Mouse (Mus musculus) brain, embryonic 14.5 days (tissue): ENCODE results near the gene Chst8. TPM values are rescaled to one million over a fixed set of nuclear protein-coding genes. Genes with fewer than 3 reads are reported as not detected.

Source experiments
- DNase-seq: peaks from one replicate; pipeline ENCODE4 v3.0.0-alpha.2; 2011; ENCODE audit warnings: low read depth
- CTCF ChIP-seq: fragments of 200-500 bp; IDR thresholded peaks from 2 replicates; pipeline ENCODE4 v1.5.1; 2012; ENCODE audit warnings: inconsistent platforms, mild to moderate bottlenecking, moderate library complexity, borderline replicate concordance; ENCODE audit not compliant: insufficient read depth, insufficient read length; ENCODE audit errors: extremely low read depth
- POLR2A ChIP-seq: fragments of 200-500 bp; IDR thresholded peaks from 2 replicates; pipeline ENCODE4 v1.6.1; 2012; ENCODE audit warnings: mild to moderate bottlenecking, inconsistent platforms, borderline replicate concordance; ENCODE audit not compliant: poor library complexity, insufficient read depth, insufficient read length, severe bottlenecking; ENCODE audit errors: extremely low read depth
- polyA plus RNA-seq: library from polyadenylated mRNA; depleted of rRNA; stranded (reverse); fragments of >200 nt; gene quantifications from 2 replicates; pipeline ENCODE4 v1.2.3, GENCODE M21; 2012

Chst8 gene
- polyA plus RNA-seq, 1 experiment: 13.3 TPM

DNA sequence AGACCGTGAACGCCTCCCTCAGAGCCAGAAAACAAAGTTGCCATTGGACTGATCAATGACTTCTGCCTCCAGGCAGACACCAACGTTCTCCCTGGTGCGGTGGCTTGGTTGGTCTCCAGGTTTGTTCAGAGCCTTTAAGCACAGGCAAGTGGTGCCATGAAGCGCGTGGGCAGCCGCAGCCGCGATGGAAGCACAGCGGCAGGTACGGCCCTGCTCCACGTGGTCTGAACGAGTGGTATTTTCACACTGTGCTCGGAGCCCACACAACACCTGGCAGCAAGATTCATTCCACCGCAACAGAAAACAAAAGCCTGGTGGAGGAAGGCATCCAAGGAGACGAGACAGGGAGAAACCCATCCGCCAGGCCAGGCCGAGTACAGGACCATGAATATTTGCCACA, 7.3 kb upstream of the Chst8 start:
- TF ChIP-seq POLR2A: no peak
- TF ChIP-seq CTCF: no peak
- no peak for DNase-seq

DNA sequence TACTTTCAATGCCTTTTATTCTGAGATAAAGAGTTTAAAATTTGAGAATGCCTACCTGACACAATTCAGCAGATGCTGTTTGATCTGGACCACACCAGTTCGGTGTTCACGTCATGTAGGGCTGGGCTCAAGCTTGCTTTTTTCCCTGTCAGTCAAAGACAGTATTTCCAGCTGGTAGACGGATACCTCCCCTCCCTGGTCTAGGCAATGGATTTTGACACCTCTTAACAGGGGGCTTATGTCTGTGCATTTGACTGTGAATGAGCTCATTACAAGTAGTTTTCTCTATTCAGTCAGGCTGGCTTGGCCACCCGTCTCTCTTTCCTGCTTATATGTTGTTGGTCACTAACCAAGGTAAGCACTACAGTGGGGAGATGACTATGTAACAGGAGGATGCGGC, 6.1 kb upstream of the Chst8 start:
- peak; percentile 73 for DNase-seq
- TF ChIP-seq POLR2A (no peak), CTCF (no peak)

DNA sequence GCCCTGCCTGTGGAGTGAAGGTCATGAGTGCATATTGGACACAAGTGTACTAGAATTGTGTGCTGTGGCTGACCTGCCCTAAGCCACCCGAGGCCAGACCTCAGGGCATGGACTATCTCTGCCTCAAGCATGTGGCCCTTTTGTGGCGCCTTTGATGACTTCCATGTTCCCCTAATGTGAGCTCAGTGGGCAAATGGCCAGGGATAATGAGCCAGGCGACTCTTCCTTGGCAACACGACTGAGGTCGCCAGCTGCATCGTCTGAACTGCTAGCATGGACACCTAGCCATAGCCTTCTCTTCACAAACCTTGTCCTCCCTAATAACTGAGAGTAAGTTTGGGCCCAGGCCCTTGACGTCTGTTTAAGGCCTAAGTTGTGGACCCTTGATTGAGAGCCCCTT, 4.5 kb upstream of the Chst8 start:
- no peak for TF ChIP-seq CTCF
- TF ChIP-seq POLR2A: no peak
- DNase-seq: no peak

DNA sequence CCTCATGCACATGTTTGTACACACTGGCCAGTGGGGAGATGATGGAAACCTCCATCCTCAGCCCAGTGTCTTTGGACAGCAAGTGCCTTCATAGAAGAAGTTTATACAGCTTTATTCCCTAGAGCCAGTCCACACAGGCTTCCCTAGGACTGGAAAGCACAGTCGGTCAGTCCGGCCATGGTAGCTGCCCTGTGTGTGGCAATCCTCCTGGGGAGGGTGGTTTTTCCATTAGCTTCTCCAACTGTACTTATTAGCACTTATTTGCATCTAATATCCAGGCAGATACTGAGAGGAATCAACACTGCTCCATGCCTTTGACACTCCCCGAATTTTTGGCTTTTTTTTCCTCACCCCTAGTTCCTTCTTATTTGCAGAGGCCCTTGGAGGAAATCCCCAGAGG, 2.3 kb upstream of the Chst8 start:
- no peak for TF ChIP-seq CTCF
- TF ChIP-seq POLR2A: no peak
- DNase-seq: no peak

DNA sequence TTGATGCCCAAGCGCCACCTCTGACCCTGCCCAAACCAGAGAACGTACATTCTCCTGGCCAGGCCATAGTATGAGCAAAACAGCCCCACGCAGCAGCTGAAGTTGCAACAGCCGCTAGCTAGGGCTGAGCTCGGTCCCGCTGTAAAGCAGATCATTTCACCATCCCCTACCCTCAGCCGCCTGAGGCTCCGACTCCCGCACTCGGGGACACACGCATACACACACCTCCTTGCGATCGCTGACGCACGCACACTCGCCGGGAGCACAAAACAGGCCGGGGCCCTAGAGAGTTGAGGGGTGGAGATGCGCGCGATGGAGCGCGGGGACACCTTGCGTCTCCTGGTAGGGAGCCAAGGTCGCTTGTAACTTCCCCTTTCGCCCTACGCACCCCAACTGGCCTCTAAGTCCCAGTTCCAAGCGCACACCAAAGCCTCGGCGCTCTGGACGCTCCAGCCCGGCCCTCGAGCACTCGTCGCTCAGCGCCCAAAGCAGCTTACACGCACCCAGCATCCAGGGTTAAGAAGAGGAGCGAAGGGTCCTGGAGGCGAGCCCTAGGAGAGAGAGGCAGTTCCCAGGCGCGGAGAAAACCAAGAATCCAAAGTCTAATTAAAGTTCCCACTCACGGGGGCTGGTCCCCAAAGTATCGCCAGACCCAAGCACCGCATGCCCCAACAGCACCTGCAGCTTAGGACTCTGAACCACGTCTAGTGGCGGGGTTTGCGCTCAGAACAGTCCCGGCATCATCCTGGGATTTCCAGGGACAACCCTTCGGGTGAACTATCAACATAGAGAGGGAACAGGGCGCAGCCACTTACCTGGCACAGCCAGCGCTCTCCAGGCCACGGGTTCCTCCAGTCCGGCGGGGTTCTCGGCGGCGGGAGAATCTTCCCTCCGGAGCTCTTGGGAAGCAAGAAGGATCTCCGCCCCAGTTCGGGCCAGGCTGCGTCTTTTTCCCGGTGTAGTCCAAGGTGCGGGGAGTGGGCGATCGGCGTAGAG, 682 bp downstream of the Chst8 start:
- peak; percentile 41 for DNase-seq
- TF ChIP-seq POLR2A: no peak
- TF ChIP-seq CTCF: no peak

DNA sequence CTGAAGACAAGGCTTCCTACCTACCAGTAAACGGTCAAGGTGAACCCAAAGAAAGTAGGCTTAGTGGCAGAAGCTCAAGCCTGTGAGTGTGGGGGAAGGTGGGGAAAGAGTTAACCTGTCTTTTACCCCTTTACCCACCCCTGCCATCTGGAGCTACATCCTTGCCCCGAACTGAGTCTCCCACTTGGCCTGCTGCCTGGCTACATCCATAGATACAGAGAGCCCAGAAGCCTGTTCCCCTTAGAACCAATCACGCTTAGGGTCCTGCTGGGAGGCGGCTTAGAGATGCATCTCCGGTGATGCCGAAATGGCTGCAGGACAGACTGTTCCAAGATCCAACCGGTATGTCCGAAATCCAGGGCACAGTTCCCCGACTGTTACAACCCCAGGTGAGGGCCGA, 1.5 kb downstream of the Chst8 start:
- TF ChIP-seq CTCF (no peak), POLR2A (no peak)
- peak; percentile 61 for DNase-seq

DNA sequence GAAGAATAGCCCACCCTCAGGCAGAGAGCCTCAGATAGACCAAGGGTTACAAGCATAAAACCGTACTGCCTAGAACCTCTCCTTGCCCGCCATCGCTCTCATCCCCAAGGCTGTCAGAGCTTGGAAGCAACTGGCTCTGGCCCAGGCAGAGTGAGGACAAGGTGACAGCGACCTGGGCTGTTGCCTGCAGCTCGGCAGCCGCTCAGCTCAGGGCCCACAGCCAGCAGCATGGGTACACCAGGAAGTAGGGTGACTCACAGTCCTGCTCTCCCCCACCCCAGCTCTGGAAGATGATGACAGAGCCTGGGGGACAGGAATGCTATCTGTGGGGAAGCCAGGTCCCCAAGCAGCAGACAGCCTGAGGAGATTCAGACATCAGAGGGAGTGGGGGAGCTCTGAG, 6.2 kb downstream of the Chst8 start:
- TF ChIP-seq POLR2A (no peak), CTCF (no peak)
- DNase-seq: peak; percentile 65

DNA sequence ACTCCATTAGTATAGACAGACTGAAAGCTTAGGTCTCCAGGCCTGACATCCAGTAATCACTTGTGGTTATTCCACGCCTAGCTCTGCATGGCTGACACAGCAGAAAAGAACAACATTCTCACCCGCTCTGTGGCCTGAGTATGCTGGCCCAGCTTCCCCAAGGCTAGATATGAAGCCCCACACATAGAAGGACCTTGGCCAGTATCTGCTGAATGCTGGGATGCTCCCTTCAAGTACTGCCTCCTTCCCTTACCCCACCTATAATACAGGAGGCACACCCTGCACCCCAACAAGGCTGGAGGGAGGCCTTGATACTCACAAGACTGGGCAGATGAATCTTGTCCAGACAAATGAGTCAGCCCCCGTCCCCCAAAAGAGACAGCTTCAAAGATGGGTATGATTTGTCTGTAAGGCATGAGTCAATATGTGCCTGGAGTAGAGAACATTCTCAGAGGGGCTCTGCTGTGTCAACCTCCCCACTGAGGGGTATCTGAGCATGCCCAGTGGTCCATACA, 6.8 kb downstream of the Chst8 start:
- TF ChIP-seq POLR2A (no peak), CTCF (no peak)
- no peak for DNase-seq

DNA sequence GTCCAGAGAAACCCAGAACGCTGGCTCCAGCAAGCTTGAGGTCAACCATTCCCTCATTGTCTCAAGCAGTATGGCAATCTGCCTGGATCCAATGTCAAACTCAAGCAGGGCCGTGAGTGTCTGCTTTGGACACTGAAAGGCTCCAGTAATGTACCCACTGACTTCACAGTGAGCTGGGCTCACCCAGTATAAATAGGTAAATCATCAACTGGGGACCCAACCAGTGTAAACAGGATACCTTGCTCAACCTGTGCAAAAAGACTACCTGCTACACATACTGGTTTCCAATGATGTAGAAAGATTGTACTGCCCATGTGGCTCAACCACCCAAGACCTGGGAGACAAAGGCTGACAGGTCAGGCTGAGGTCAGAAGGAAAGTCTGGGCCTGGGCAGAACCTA, 7.5 kb downstream of the Chst8 start:
- no peak for TF ChIP-seq CTCF
- TF ChIP-seq POLR2A: no peak

DNA sequence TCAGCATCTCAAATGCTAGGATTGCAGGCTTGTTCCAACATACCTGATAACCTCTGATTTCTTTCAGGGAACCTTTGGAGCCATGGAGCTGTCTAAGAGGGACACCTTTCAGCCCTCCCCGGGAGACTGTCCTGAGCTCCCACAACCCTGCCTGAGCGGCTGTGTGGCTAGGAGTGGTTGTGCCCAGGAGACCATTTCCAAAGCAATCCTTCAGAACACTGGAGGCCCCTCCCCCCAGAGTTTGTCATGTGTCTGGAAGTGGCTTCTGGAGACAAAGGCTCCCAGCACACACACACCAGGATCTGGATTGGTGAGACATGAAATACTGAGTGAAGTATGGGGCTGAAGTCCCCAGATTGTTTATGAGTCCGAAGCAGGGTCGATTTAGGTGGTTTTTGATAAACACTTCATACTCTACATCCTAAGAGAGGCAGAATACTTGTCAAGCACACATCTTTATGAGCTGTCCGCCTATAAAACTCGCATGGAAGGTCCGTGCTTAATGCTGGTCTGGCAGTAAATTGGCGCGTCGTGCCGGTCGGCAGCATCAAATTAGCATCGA, 12.5 kb downstream of the Chst8 start:
- peak; percentile 67 for DNase-seq
- no peak for TF ChIP-seq CTCF
- TF ChIP-seq POLR2A: no peak

More for the DNA sequence above, 7.5 kb downstream of the Chst8 start:
- DNase-seq: no peak

DNA sequence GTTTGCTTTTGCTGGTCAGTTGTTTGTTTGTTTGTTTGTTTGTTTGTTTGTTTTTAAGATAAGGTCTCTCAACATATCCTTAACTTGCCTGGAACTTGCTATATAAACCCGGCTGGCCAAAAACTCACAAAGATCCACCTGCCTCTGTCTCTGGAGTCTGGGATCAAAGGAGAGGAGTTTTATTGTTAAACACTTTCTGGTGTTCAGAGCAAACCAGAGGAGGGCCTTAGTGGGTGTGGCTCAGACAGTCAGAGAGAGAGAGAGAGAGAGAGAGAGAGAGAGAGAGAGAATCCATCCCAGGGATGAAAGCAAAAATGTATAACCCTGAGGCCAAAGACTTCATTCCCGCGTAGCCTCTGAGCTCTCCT, 13.1 kb downstream of the Chst8 start:
- no peak for DNase-seq
- TF ChIP-seq CTCF (no peak), POLR2A (no peak)

DNA sequence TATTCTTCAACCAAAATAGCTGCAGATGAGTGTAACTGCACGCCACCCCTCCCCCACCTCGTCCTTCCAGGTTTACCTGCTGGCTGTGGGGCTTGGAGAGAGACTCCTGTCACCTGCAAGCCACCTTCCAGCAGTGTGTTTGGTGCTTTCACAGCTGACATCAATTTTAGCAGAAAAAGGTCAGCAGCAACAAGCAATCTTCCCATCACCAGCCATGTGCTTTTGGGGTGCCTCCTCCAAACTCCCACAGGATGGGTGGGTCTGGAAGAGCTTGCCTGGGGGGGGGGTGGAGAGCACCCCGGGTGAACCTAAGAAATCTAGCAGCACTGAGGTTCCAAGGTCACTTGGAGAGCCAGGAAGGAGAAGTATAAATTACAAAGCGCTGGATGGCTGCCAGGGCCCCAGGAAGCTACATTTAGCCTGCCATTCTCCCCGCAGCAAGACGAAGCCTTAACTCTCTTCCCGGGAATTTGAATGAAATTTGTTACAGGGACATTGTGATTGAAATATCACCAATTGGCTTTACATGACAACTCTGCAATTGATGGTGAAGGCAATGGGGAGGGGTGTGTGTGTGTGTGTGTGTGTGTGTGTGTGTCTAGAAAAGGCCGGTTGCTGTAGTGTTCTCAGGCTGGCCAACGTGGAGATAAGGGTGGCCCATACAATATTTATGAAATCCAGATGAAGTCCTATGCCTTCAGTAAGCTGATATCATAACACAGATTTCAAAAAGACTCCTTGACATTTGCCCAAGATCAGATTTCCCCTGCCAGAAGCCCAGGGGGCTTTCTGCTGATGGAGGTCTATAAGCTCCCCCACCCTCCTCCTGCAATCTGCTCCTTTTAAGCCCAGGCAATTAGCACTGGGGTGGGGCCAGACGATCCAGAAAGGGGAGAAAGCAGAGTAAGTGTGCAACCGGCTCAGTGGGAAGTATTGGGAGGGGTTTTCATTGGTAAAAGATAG, 13.8 kb downstream of the Chst8 start:
- peak; percentile 88 for DNase-seq
- TF ChIP-seq POLR2A (no peak), CTCF (no peak)
